25 mouse cellular contexts compared by ENCODE assay signal in the genomic region with DNA sequence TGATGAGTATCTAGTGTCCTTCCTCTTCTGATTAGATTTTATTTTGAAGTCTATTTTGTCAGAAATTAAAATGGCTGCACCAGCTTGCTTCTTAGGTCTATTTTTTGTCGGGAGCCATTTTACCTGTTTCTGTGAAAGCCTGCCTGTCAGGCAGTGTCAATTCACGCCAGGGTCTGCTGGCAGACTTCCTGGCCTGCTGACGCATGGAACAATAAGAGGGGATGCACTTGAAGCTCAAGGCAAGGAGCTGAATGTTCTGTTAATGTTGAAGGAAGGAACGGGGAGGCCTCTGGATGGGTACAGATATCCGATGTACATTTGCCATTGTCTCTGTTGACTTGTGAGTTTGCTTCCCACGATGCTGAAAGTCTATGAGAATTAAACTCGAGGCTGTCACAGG. TPM values are rescaled to one million over a fixed set of nuclear protein-coding genes. Genes with fewer than 3 reads are reported as not detected.
DNase-seq lines count a peak whose midpoint lies in the region; ATAC-seq and TF ChIP-seq lines count a peak whose summit lies in the region.
"Had no signal": no experiment of that assay in that cellular context is flagged by ENCODE, and none has a peak within 500 bp of the region (broad histone marks: within the 10 kb centered on the region; RNA-seq: fewer than 3 reads in every experiment).

No protein-coding gene starts in this region.

- no peak for TF ChIP-seq POLR2A in brain, embryonic 14.5 days (IDR thresholded peaks at IDR 0.05; ENCODE audit: borderline replicate concordance, extremely low read depth, insufficient read depth, insufficient read length, poor library complexity, severe bottlenecking)

- no peaks in the 10 kb centered on the region for H3K9me3 ChIP-seq in forebrain, postnatal 0 days (ENCODE audit: low read length)
- H3K9me3 ChIP-seq in forebrain, embryonic 16.5 days (ENCODE audit: control insufficient read depth, low read length) = no peaks in the 10 kb centered on the region
- H3K9me3 ChIP-seq in midbrain, embryonic 15.5 days = no peaks in the 10 kb centered on the region
- H3K9me3 ChIP-seq in midbrain, embryonic 16.5 days (replicated peaks; ENCODE audit: control insufficient read depth, low read length, poor library complexity, severe bottlenecking) = no peaks in the 10 kb centered on the region; the same call in 1 of the 2 replicates
- H3K9me3 ChIP-seq: embryonic facial prominence, embryonic 12.5 days; embryonic facial prominence, embryonic 15.5 days; G1E; hindbrain, embryonic 12.5 days had no signal

- no peak for ATAC-seq in forebrain, postnatal 0 days
- no peak for ATAC-seq in forebrain, embryonic 16.5 days
- peak; percentile 35; the same call in 1 of the 2 replicates for ATAC-seq in midbrain, embryonic 15.5 days (replicated peaks)
- ATAC-seq in midbrain, embryonic 16.5 days = no peak
- ATAC-seq: hindbrain, embryonic 16.5 days; inflammation-experienced regulatory T-cells, adult 6 months; intestine, embryonic 16.5 days had no signal

- no peak overlapping the region for H3K27ac ChIP-seq in forebrain, postnatal 0 days (ENCODE audit: low read depth, low read length)
- H3K27ac ChIP-seq in forebrain, embryonic 16.5 days (ENCODE audit: low read length) = no peak overlapping the region
- no peak overlapping the region for H3K27ac ChIP-seq in midbrain, embryonic 15.5 days
- no peak overlapping the region for H3K27ac ChIP-seq in midbrain, embryonic 16.5 days (ENCODE audit: low read length)
- H3K27ac ChIP-seq: embryonic facial prominence, embryonic 12.5 days; embryonic facial prominence, embryonic 15.5 days; heart, adult 2 months; hindbrain, embryonic 12.5 days had no signal

- H3K4me1 ChIP-seq in forebrain, postnatal 0 days (ENCODE audit: insufficient read depth) = no peaks in the 10 kb centered on the region
- H3K4me1 ChIP-seq in forebrain, embryonic 16.5 days (replicated peaks; ENCODE audit: control insufficient read depth, insufficient read depth, low read length) = no peaks in the 10 kb centered on the region
- H3K4me1 ChIP-seq in midbrain, embryonic 15.5 days = peaks cover under 1% of the 10 kb centered on the region; the same call in 1 of the 2 replicates
- H3K4me1 ChIP-seq in midbrain, embryonic 16.5 days (ENCODE audit: control insufficient read depth, insufficient read depth, low read length) = no peaks in the 10 kb centered on the region
- H3K4me1 ChIP-seq: embryonic facial prominence, embryonic 12.5 days; embryonic facial prominence, embryonic 15.5 days; hindbrain, embryonic 12.5 days had no signal

- no peaks in the 10 kb centered on the region for H3K36me3 ChIP-seq in forebrain, postnatal 0 days (ENCODE audit: insufficient read depth)
- no peaks in the 10 kb centered on the region for H3K36me3 ChIP-seq in forebrain, embryonic 16.5 days (ENCODE audit: control insufficient read depth, insufficient read depth)
- H3K36me3 ChIP-seq in midbrain, embryonic 15.5 days (replicated peaks) = no peaks in the 10 kb centered on the region
- H3K36me3 ChIP-seq in midbrain, embryonic 16.5 days (ENCODE audit: control insufficient read depth, insufficient read depth, low read length) = no peaks in the 10 kb centered on the region
- H3K36me3 ChIP-seq: embryonic facial prominence, embryonic 12.5 days; embryonic facial prominence, embryonic 15.5 days; G1E; hindbrain, embryonic 12.5 days had no signal

- peak; percentile 53 to 62 for DNase-seq in cerebellum, postnatal 10 days
- DNase-seq in cerebellum, adult 11 months = no peak
- peak; percentile 19 for DNase-seq in forebrain, postnatal 0 days
- peak; percentile 44 for DNase-seq in brain, embryonic 14.5 days (ENCODE audit: low read depth)
- no peak for DNase-seq in natural killer cell, adult 2 months (ENCODE audit: low spot score in 2 of 2)
- DNase-seq: adrenal gland, adult 2 months; adrenal gland, postnatal 25 days; B cell, adult 2 months; cerebellum, adult 2 months; cerebellum, adult 9-11 months; gastrocnemius, postnatal 25 days; heart, adult 2 months; kidney, adult 18-20 months had no signal

- H3K4me2 ChIP-seq in forebrain, postnatal 0 days (ENCODE audit: low read depth) = no peak overlapping the region
- no peak overlapping the region for H3K4me2 ChIP-seq in forebrain, embryonic 16.5 days (ENCODE audit: low read length)
- no peak overlapping the region for H3K4me2 ChIP-seq in midbrain, embryonic 15.5 days
- no peak overlapping the region for H3K4me2 ChIP-seq in midbrain, embryonic 16.5 days (ENCODE audit: low read length)
- H3K4me2 ChIP-seq: embryonic facial prominence, embryonic 12.5 days; embryonic facial prominence, embryonic 15.5 days; heart, embryonic 11.5 days; hindbrain, embryonic 12.5 days had no signal

- WGBS in forebrain, postnatal 0 days = 48% methylated on average over 7 of the region's 7 CpGs
- WGBS in forebrain, embryonic 16.5 days = 50% methylated on average over 7 of the region's 7 CpGs
- 61% methylated on average over 7 of the region's 7 CpGs for WGBS in midbrain, embryonic 15.5 days
- 55% methylated on average over 7 of the region's 7 CpGs for WGBS in midbrain, embryonic 16.5 days

- TF ChIP-seq CTCF in forebrain, postnatal 0 days (IDR thresholded peaks at IDR 0.05; ENCODE audit: low read depth) = no peak
- no peak for TF ChIP-seq CTCF in brain, embryonic 14.5 days (IDR thresholded peaks at IDR 0.05; ENCODE audit: borderline replicate concordance, extremely low read depth, insufficient read depth, insufficient read length)

- H3K27me3 ChIP-seq in forebrain, postnatal 0 days (ENCODE audit: insufficient read depth, low read length) = no peaks in the 10 kb centered on the region
- H3K27me3 ChIP-seq in forebrain, embryonic 16.5 days (replicated peaks; ENCODE audit: control insufficient read depth, insufficient read depth, low read length) = no peaks in the 10 kb centered on the region
- no peaks in the 10 kb centered on the region for H3K27me3 ChIP-seq in midbrain, embryonic 15.5 days (replicated peaks)
- no peaks in the 10 kb centered on the region for H3K27me3 ChIP-seq in midbrain, embryonic 16.5 days (ENCODE audit: control insufficient read depth, insufficient read depth, low read depth, low read length)
- H3K27me3 ChIP-seq: CH12.LX; embryonic facial prominence, embryonic 12.5 days; embryonic facial prominence, embryonic 15.5 days; hindbrain, embryonic 12.5 days had no signal

- H3K9ac ChIP-seq in forebrain, postnatal 0 days = no peak overlapping the region
- H3K9ac ChIP-seq in forebrain, embryonic 16.5 days (replicated peaks; ENCODE audit: low read depth, low read length) = no peak overlapping the region
- H3K9ac ChIP-seq in midbrain, embryonic 15.5 days = no peak overlapping the region
- no peak overlapping the region for H3K9ac ChIP-seq in midbrain, embryonic 16.5 days (ENCODE audit: low read depth, low read length)
- H3K9ac ChIP-seq: embryonic facial prominence, embryonic 12.5 days; embryonic facial prominence, embryonic 15.5 days; hindbrain, embryonic 12.5 days had no signal

- H3K4me3 ChIP-seq in forebrain, postnatal 0 days (ENCODE audit: low read depth, low read length) = no peak overlapping the region
- no peak overlapping the region for H3K4me3 ChIP-seq in forebrain, embryonic 16.5 days (replicated peaks; ENCODE audit: low read length)
- H3K4me3 ChIP-seq in midbrain, embryonic 15.5 days = no peak overlapping the region
- H3K4me3 ChIP-seq in midbrain, embryonic 16.5 days (ENCODE audit: low read depth, low read length) = no peak overlapping the region
- H3K4me3 ChIP-seq: embryonic facial prominence, embryonic 12.5 days; embryonic facial prominence, embryonic 15.5 days; heart, adult 2 months; hindbrain, embryonic 12.5 days had no signal

RNA-seq across cellular contexts. Expression of gene Naf1, which starts 56.0 kb away (rescaled TPM):
- 10.1 and 11.7 TPM in 2 replicates for total RNA-seq in forebrain, postnatal 0 days (2014; rRNA removed)
- polyA plus RNA-seq in forebrain, postnatal 0 days (2015; fragmentation: Nextera tagmentation; extraction: Ambion mirVana) = 2.0 and 2.3 TPM in 2 replicates
- 2.0 and 2.2 TPM in 2 replicates for polyA plus RNA-seq in forebrain, embryonic 16.5 days (2015; fragmentation: Nextera tagmentation; extraction: Ambion mirVana)
- polyA plus RNA-seq in midbrain, embryonic 15.5 days (2015; fragmentation: Nextera tagmentation; extraction: Ambion mirVana) = 1.7 and 2.1 TPM in 2 replicates
- polyA plus RNA-seq in midbrain, embryonic 16.5 days (2015; fragmentation: Nextera tagmentation; extraction: Ambion mirVana) = 1.5 and 1.6 TPM in 2 replicates
- 8.5 and 9.6 TPM in 2 replicates for polyA plus RNA-seq in brain, embryonic 14.5 days (2012; rRNA removed)

Comparison
In these comparisons a context has a peak if more than half of its experiments do, and no peak if none do; other contexts are left out.
1. DNase-seq: peak in cerebellum, postnatal 10 days (2 of 2), forebrain, postnatal 0 days (single experiment) and brain, embryonic 14.5 days (single experiment); none in cerebellum, adult 11 months (single experiment) and natural killer cell, adult 2 months (0 of 2).